Mouse (Mus musculus) heart, adult 9 months (tissue): ENCODE results near the gene Fam104a.
A peak's percentile ranks its signal among the peaks of the same experiment; 100 is the strongest.

ENCODE experiments used
- DNase-seq, 2 experiments: peaks; one replicate each; pipeline ENCODE4 v3.0.0; 2022; ENCODE audit warnings: low spot score in 2 of 2

Gene Fam104a

GRCm38 (mm10) chr11:113631862-113632261 is 52.1 kb downstream of the Fam104a start:
- no peak for DNase-seq

DNA sequence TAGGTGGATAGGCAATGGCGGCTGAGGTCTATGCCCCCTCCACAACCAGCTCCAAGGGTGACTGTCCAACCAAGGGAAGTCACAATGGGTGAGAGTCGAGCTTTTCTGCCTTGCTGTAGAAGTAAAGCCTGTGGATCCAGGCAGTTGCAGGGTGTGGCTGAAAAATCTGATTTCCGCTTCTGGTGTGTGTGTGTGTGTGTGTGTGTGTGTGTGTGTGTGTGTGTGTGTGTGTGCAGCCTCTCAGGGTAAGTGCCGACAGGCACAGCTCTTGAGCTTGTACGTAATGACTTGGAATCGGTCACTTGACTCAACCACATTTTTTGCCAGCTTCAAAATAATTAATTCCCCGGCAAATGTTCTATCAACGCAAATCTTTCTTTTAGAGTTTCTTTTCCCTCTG is 52.7 kb downstream of the Fam104a start:
- no peak for DNase-seq

DNA sequence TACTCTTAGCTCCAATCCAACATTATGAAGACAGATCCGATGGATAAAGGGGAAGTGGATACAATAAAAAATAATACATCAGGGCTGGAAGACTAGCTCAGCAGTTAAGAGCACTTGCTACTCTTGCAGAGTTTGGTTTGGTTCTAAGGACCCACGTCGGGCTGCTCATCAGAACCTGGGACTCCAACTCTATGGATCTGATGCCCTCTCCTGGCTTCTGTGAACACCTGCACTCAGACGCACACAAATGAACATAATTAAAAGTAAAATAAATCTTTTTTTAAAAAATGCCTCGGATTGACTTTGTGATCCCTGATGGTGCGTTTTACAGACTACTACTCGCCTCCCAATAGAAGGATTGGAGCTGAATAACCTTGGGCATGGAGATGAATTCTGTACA is 53.3 kb downstream of the Fam104a start:
- no peak for DNase-seq

- no peak for DNase-seq
These were observed 56.2 kb downstream of the Fam104a start for GRCm38 (mm10) chr11:113627785-113628184.

GRCm38 (mm10) chr11:113625437-113625836 is 58.5 kb downstream of the Fam104a start:
- DNase-seq, result no peak

- no peak for DNase-seq
These were observed 61.9 kb downstream of the Fam104a start for GRCm38 (mm10) chr11:113622028-113622427.

DNA sequence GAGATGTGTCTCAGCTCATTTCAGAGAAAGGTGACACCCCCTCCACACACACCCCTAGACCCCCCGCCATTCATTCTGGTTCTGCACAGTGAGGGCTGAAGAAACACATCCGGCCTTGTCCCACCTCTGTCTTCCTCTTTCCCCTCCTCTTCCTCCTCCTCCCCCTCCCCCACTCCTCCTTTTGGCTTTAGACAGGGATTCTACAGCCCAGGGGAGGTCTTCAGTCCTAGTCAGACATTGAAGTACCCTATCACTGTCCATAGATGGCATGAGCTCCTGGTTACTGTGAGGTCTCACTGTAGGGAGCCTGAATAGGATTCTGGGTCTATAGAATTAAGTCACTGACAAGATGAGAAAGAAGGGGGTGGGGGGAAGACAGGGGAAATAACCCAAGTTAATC is 63.0 kb downstream of the Fam104a start:
- no peak for DNase-seq

- DNase-seq, result no peak
These were observed 64.4 kb downstream of the Fam104a start for GRCm38 (mm10) chr11:113619420-113620080.

DNA sequence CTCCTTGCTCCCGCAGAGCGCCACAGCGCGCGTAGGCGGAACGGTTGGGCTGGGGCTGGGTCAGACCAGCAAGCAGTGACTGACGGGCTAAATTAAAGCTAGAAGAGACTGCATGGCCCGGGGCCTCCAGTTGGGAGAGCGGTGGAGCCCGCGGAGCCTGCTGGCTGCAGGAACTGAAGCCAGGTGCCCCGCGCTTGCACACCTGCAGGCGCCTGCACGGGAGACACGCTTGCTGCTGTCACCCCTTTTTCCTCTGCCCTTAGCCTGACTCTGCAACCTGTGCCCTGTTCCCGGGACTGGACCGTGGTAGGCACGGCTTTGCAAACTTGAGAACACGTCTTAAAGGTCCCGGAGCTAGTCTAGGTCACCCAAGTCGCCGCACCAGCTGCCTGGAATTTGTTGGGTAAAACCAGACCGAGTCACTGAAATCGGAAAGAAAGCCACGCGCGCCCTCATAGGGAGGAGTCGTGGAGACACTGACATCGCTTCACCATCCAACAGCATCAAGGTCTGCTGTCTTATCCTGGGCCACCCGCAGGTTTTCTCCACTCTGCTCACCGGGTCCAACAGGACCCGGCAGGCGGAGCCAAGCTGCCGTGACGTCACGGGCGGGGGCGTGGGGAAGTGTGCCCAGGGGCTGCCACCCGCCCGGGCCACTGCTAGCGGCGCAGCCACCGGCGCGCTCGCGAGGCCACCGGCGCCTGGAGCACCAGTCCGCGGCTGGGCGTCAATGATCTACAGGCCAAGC is 65.1 kb downstream of the Fam104a start, which contains the start of gene Sstr2:
Gene Sstr2, plus strand, starts transcription at position 671 of the 748 bp plus-strand sequence.
- peak; percentile 10 to 11 for DNase-seq

DNA sequence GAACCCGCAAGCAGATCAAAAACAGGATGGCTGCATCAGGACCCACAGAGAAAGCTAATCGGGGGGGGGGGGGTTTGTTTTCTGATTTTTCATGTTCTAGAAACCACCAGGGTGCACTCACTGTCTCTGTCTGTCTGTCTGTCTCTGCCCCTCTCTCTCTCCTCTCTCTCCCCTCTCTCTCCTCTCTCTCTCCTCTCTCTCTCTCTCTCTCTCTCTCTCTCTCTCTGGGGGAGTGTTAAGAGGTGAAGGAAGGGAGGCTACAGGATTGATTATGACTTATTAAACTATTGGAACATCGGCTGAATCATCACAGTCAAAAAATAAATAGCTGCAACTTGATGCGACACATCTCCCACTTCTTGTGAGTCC is 65.7 kb downstream of the Fam104a start:
- no peak for DNase-seq

DNA sequence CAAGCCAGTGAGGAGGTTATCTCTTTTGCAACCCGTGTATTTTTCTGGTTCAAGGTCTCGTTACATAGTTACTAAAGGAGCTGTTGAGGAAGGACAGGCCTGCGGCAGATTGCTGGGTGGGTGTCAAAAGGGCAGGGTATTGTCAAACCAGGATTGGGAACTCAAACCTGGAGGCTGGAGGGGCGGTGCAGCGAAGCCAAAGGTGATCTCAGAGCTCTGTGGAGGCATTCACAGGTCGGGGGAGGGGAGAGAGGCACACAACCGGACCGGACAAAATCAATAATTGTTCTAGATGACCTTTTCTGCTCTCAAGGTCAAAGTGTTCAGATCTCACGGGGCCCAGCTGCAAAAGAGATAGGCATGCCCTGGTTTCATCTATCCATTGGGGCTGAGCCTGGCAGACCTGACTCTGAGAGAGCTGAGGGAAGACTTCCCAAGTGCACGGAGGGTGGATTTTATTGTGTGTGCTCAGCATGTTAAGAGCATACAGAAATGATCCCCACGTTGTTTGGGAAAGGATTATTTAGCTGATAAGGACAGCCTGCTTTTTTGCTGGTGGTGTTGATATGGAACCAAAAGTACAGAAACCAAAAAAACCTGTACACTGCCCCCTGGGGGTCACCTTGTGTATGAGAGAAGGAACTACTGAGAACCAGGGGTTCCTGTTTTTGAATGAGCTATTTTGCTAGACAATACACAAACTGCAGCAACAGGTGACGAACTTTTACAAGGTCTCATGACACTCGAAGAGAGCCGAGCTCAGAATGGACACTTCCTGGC is 66.6 kb downstream of the Fam104a start:
- DNase-seq, result peak in 1 of 2 experiments; percentile 30

DNA sequence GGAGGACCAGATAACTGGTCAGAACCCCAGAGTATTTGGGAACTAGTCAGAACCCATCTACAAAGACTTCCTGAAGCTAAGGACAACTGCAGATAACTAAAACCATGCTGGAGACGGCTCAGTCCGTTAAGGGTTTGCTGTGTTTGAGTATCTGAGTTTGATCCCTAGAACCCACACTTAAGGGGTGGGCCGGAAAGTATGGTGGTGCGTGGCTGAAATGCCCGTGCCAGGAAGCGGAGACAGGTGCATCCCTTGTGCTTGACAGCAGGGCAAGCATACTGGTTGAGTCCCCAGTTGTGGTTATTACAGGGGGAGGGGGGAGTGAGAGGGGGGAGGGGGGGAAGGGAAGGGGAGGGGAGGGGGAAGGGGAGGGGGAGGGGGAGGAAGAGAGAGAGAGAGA is 69.5 kb downstream of the Fam104a start:
- no peak for DNase-seq

GRCm38 (mm10) chr11:113611664-113612611 is 72.0 kb downstream of the Fam104a start:
- peak in 1 of 2 experiments; percentile 8 for DNase-seq
